Mouse (Mus musculus): Measurements from ENCODE around the gene Hoxd10. TPM values are rescaled to one million over a fixed set of nuclear protein-coding genes. Genes with fewer than 3 reads are reported as not detected.
A peak's percentile ranks its signal among the peaks of the same experiment; 100 is the strongest.

Hoxd10 gene
- polyA plus RNA-seq, 1 experiment from 2014 or later, result not detected

- Histone ChIP-seq H3K27ac (no peak overlapping the region), H3K4me3 (no peak overlapping the region), H3K4me2 (no peak overlapping the region), H3K36me3 (replicated peaks) (no peaks in the 10 kb centered on the region), H3K27me3 (replicated peaks) (peaks cover 88% of the 10 kb centered on the region), H3K9me3 (no peaks in the 10 kb centered on the region), H3K4me1 (peaks cover 11% of the 10 kb centered on the region), H3K9ac (no peak overlapping the region)
- WGBS, result 2% methylated on average over 26 of the region's 26 CpGs
- ATAC-seq (replicated peaks), result no peak
Measured at GRCm38 (mm10) chr2:74703720-74704392, 12.1 kb downstream of the Hoxd10 start.

GRCm38 (mm10) chr2:74704393-74704998, 12.8 kb downstream of the Hoxd10 start, which contains the start of gene Hoxd8:
Gene Hoxd8 (plus strand): TSS chr2:74704615.
- Histone ChIP-seq H3K9ac (no peak within 1 kb of the TSS), H3K36me3 (replicated peaks) (no peaks in the 10 kb centered on the region), H3K4me2 (peak within 1 kb of the TSS; percentile 46), H3K4me3 (peak within 1 kb of the TSS; percentile 28), H3K4me1 (peaks cover 11% of the 10 kb centered on the region), H3K27ac (no peak within 1 kb of the TSS), H3K9me3 (no peaks in the 10 kb centered on the region), H3K27me3 (replicated peaks) (peaks cover 88% of the 10 kb centered on the region)
- no peak for ATAC-seq (replicated peaks)
- under 1% methylated on average over 50 of the region's 52 CpGs for WGBS

GRCm38 (mm10) chr2:74704999-74705466, 13.3 kb downstream of the Hoxd10 start:
- Histone ChIP-seq H3K9me3 (no peaks in the 10 kb centered on the region), H3K36me3 (replicated peaks) (no peaks in the 10 kb centered on the region), H3K27ac (no peak overlapping the region), H3K9ac (no peak overlapping the region), H3K27me3 (replicated peaks) (peaks cover 88% of the 10 kb centered on the region), H3K4me3 (peak overlapping the region; percentile 28), H3K4me2 (peak overlapping the region; percentile 46), H3K4me1 (peaks cover 11% of the 10 kb centered on the region)
- WGBS, result 0% methylated on average over 28 of the region's 66 CpGs
- ATAC-seq (replicated peaks), result no peak

- under 1% methylated on average over 52 of the region's 85 CpGs for WGBS
Measured at GRCm38 (mm10) chr2:74705467-74706089, 13.9 kb downstream of the Hoxd10 start.

GRCm38 (mm10) chr2:74706393-74706960, 14.8 kb downstream of the Hoxd10 start:
- ATAC-seq (replicated peaks), result no peak
- Histone ChIP-seq H3K36me3 (replicated peaks) (no peaks in the 10 kb centered on the region), H3K27me3 (replicated peaks) (peaks cover 86% of the 10 kb centered on the region), H3K27ac (no peak overlapping the region), H3K9ac (no peak overlapping the region), H3K4me1 (peaks cover 11% of the 10 kb centered on the region), H3K9me3 (no peaks in the 10 kb centered on the region), H3K4me3 (no peak overlapping the region), H3K4me2 (no peak overlapping the region)
- WGBS, result 3% methylated on average over 13 of the region's 13 CpGs

More at GRCm38 (mm10) chr2:74705467-74706089, 13.9 kb downstream of the Hoxd10 start:
- Histone ChIP-seq H3K9ac (no peak overlapping the region), H3K36me3 (replicated peaks) (no peaks in the 10 kb centered on the region), H3K9me3 (no peaks in the 10 kb centered on the region), H3K27ac (no peak overlapping the region), H3K27me3 (replicated peaks) (peaks cover 88% of the 10 kb centered on the region), H3K4me1 (peaks cover 11% of the 10 kb centered on the region), H3K4me2 (peak overlapping the region; percentile 46), H3K4me3 (peak overlapping the region; percentile 28)
- no peak for ATAC-seq (replicated peaks)

GRCm38 (mm10) chr2:74707599-74707998, 15.9 kb downstream of the Hoxd10 start:
- 5% methylated on average over 7 of the region's 7 CpGs for WGBS
- Histone ChIP-seq H3K9me3 (no peaks in the 10 kb centered on the region), H3K4me1 (peaks cover 17% of the 10 kb centered on the region), H3K9ac (no peak overlapping the region), H3K4me3 (no peak overlapping the region), H3K27ac (no peak overlapping the region), H3K27me3 (replicated peaks) (peaks cover 89% of the 10 kb centered on the region), H3K4me2 (no peak overlapping the region), H3K36me3 (replicated peaks) (no peaks in the 10 kb centered on the region)
- ATAC-seq (replicated peaks), result no peak

- ATAC-seq (replicated peaks), result no peak
- Histone ChIP-seq H3K4me1 (peaks cover 17% of the 10 kb centered on the region), H3K9me3 (no peaks in the 10 kb centered on the region), H3K4me3 (no peak overlapping the region), H3K9ac (no peak overlapping the region), H3K36me3 (replicated peaks) (no peaks in the 10 kb centered on the region), H3K4me2 (no peak overlapping the region), H3K27me3 (replicated peaks) (peaks cover 92% of the 10 kb centered on the region), H3K27ac (no peak overlapping the region)
- WGBS, result 5% methylated on average over 4 of the region's 4 CpGs
Measured at GRCm38 (mm10) chr2:74708676-74709075, 17.0 kb downstream of the Hoxd10 start.

- Histone ChIP-seq H3K36me3 (replicated peaks) (no peaks in the 10 kb centered on the region), H3K27me3 (replicated peaks) (peaks cover 92% of the 10 kb centered on the region), H3K4me1 (peaks cover 17% of the 10 kb centered on the region), H3K4me2 (no peak overlapping the region), H3K4me3 (no peak overlapping the region), H3K9ac (no peak overlapping the region), H3K9me3 (no peaks in the 10 kb centered on the region), H3K27ac (no peak overlapping the region)
- 6% methylated on average over 5 of the region's 5 CpGs for WGBS
- no peak for ATAC-seq (replicated peaks)
Measured at GRCm38 (mm10) chr2:74709465-74710419, 18.0 kb downstream of the Hoxd10 start.

- H3K27ac ChIP-seq, result no peak overlapping the region
Measured at GRCm38 (mm10) chr2:74710929-74711543, 19.3 kb downstream of the Hoxd10 start.

GRCm38 (mm10) chr2:74711721-74712621, 20.2 kb downstream of the Hoxd10 start, which contains the start of the genes Hoxd3 and Hoxd4:
Gene Hoxd3 (plus strand): TSS chr2:74711927.
Gene Hoxd4 (plus strand): TSS chr2:74711929.
- WGBS, result under 1% methylated on average over 65 of the region's 65 CpGs
- Histone ChIP-seq H3K4me2 (peak within 1 kb of the TSS; percentile 35), H3K4me1 (peaks cover 6% of the 10 kb centered on the region), H3K27me3 (replicated peaks) (peaks cover 95% of the 10 kb centered on the region), H3K9me3 (no peaks in the 10 kb centered on the region), H3K9ac (no peak within 1 kb of the TSS), H3K27ac (no peak within 1 kb of the TSS), H3K36me3 (replicated peaks) (no peaks in the 10 kb centered on the region), H3K4me3 (peak within 1 kb of the TSS; percentile 19)
- no peak for ATAC-seq (replicated peaks)

More at GRCm38 (mm10) chr2:74710929-74711543, 19.3 kb downstream of the Hoxd10 start:
- Histone ChIP-seq H3K27me3 (replicated peaks) (peaks cover 95% of the 10 kb centered on the region), H3K4me2 (no peak overlapping the region), H3K36me3 (replicated peaks) (no peaks in the 10 kb centered on the region), H3K4me1 (peaks cover 6% of the 10 kb centered on the region), H3K4me3 (no peak overlapping the region), H3K9me3 (no peaks in the 10 kb centered on the region), H3K9ac (no peak overlapping the region)
- under 1% methylated on average over 16 of the region's 16 CpGs for WGBS
- no peak for ATAC-seq (replicated peaks)
